Comparison of ENCODE assay signal across 13 mouse cellular contexts in the genomic region with DNA sequence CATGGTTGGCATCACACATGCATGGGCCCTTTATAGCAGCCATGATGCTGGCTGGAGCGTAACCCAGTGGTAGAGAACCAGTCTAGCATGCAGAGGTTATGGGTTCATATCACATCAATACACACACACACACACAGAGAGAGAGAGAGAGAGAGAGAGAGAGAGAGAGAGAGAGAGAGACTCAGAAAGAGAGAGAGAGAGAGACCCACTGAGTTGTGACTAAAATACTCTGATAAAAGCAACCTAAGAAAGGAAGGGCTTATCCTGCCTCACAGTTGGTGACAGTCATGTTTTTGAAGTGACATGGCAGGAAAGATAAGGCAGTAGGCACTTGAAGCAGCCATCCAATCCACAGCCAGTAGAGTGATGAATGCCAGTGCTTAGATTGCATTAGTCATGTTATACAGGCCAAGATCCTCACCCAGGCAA. TPM values are rescaled to one million over a fixed set of nuclear protein-coding genes. Genes with fewer than 3 reads are reported as not detected.
A peak's percentile ranks its signal among the peaks of the same experiment; 100 is the strongest.
DNase-seq lines count a peak whose midpoint lies in the region; ATAC-seq and TF ChIP-seq lines count a peak whose summit lies in the region.
"Had no signal": no experiment of that assay in that cellular context is flagged by ENCODE, and none has a peak within 500 bp of the region (broad histone marks: within the 10 kb centered on the region; RNA-seq: fewer than 3 reads in every experiment).

No protein-coding gene starts in this region.

- H3K27me3 ChIP-seq in heart, embryonic 13.5 days (replicated peaks), result peaks cover 58% of the 10 kb centered on the region
- H3K27me3 ChIP-seq in G1E (ENCODE audit: insufficient read depth, low read length), result peaks cover 44% of the 10 kb centered on the region
- peaks cover 8% of the 10 kb centered on the region for H3K27me3 ChIP-seq in erythroblast, embryonic 14.5 days (ENCODE audit: control insufficient read depth)

- no peaks in the 10 kb centered on the region for H3K9me3 ChIP-seq in heart, embryonic 13.5 days
- H3K9me3 ChIP-seq in G1E (replicated peaks), result no peaks in the 10 kb centered on the region
- H3K9me3 ChIP-seq in erythroblast, embryonic 14.5 days (ENCODE audit: control insufficient read depth, low read length), result no peaks in the 10 kb centered on the region
- H3K9me3 ChIP-seq: forebrain, embryonic 10.5 days; hindbrain, embryonic 10.5 days; limb, embryonic 10.5 days had no signal

- no peak overlapping the region for H3K9ac ChIP-seq in heart, embryonic 13.5 days

- ATAC-seq in heart, embryonic 13.5 days (ENCODE audit: extremely low read depth, insufficient number of reproducible peaks, low FRiP score, low TSS enrichment), result peak; percentile 76
- ATAC-seq in G1E (ENCODE audit: extremely low read depth, insufficient number of reproducible peaks, low FRiP score, poor library complexity, severe bottlenecking), result peak; percentile 79
- ATAC-seq in megakaryocyte, adult 5-6 weeks (ENCODE audit: poor library complexity, severe bottlenecking), result 0 out of 2 replicates have a peak, but pooled peaks have one; percentile 24

- H3K36me3 ChIP-seq in heart, embryonic 13.5 days, result no peaks in the 10 kb centered on the region
- peaks cover 21% of the 10 kb centered on the region for H3K36me3 ChIP-seq in G1E (replicated peaks)
- H3K36me3 ChIP-seq in erythroblast, embryonic 14.5 days (ENCODE audit: control insufficient read depth), result peaks cover 84% of the 10 kb centered on the region
- H3K36me3 ChIP-seq: hindbrain, embryonic 10.5 days; limb, embryonic 10.5 days had no signal

- no peak for DNase-seq in heart, postnatal 10 days
- DNase-seq in G1E (ENCODE audit: low spot score), result peak; percentile 68
- DNase-seq in left cerebral cortex, postnatal 4 days, result no peak
- no peak for DNase-seq in right cerebral cortex, postnatal 4 days
- DNase-seq in cerebellum, postnatal 14 days, result no peak
- DNase-seq: B cell, adult 2 months; thymus, adult 2 months had no signal

- no peak for TF ChIP-seq CTCF in G1E (IDR thresholded peaks at IDR 0.05; ENCODE audit: low read depth, low read length)

- H3K27ac ChIP-seq in heart, embryonic 13.5 days (replicated peaks), result peak overlapping the region; percentile 84
- H3K27ac ChIP-seq: hindbrain, embryonic 10.5 days; limb, embryonic 10.5 days had no signal

- peak overlapping the region; percentile 53 for H3K4me2 ChIP-seq in heart, embryonic 13.5 days

- peaks cover 31% of the 10 kb centered on the region for H3K4me1 ChIP-seq in heart, embryonic 13.5 days
- peaks cover 61% of the 10 kb centered on the region for H3K4me1 ChIP-seq in G1E (ENCODE audit: insufficient read depth, low read depth, low read length)
- peaks cover 91% of the 10 kb centered on the region for H3K4me1 ChIP-seq in erythroblast, embryonic 14.5 days (ENCODE audit: control insufficient read depth)

- intact Hi-C loops in heart, postnatal 10 days (cut with DNase I), result no loop called here
- intact Hi-C loops in left cerebral cortex, postnatal 4 days (cut with DNase I), result no loop called here

- H3K4me3 ChIP-seq in heart, embryonic 13.5 days, result peak overlapping the region; percentile 5; the same call in 1 of the 2 replicates
- H3K4me3 ChIP-seq in G1E (ENCODE audit: low read depth, low read length), result no peak overlapping the region
- H3K4me3 ChIP-seq in erythroblast, embryonic 14.5 days (replicated peaks), result peak overlapping the region; percentile 54
- H3K4me3 ChIP-seq: forebrain, embryonic 10.5 days; hindbrain, embryonic 10.5 days; limb, embryonic 10.5 days had no signal

- WGBS in heart, embryonic 13.5 days, result 71% methylated on average over 1 of the region's 1 CpGs

RNA-seq across cellular contexts. Expression of a gene that starts 7.3 kb away (rescaled TPM):
- polyA plus RNA-seq in heart, embryonic 13.5 days (2015; fragmentation: Nextera tagmentation; extraction: Ambion mirVana), result 2.1 and 3.0 TPM in 2 replicates
- total RNA-seq in heart, postnatal 10 days (2021), result 1 to 10 TPM in 1 of 2 experiments, under 1 TPM in 1; 0.97 to 1.2 TPM
- total RNA-seq in G1E (2014; fragmentation: Nextera tagmentation) (2.6 and 6.3 TPM in 2 replicates), G1E (2017) (1.9 and 3.3 TPM in 2 replicates)
- polyA plus RNA-seq in G1E (2012), result 0.24 and 0.33 TPM in 2 replicates
- polyA plus RNA-seq in erythroblast, embryonic 14.5 days (2012), result 0.37 and 0.68 TPM in 2 replicates
- 0.11 and 0.29 TPM in 2 replicates for total RNA-seq in megakaryocyte, adult 5-6 weeks (2015)
- 0.08 and 0.26 TPM in 2 replicates for total RNA-seq in megakaryocyte, adult 5-6 weeks (2017)
- total RNA-seq in left cerebral cortex, postnatal 4 days (2021), result 1 to 10 TPM in 1 of 2 experiments, under 1 TPM in 1; 0.94 to 1.0 TPM

RNA-seq across cellular contexts. Expression of a gene that starts 50.1 kb away (rescaled TPM):
- polyA plus RNA-seq in heart, embryonic 13.5 days (2015; fragmentation: Nextera tagmentation; extraction: Ambion mirVana), result 3.5 and 3.6 TPM in 2 replicates
- 1 to 10 TPM; 5.2 to 6.5 TPM for total RNA-seq in heart, postnatal 10 days (2021)
- total RNA-seq in G1E (2014; fragmentation: Nextera tagmentation) (20.3 and 22.8 TPM in 2 replicates), G1E (2017) (36.8 and 40.9 TPM in 2 replicates)
- polyA plus RNA-seq in G1E (2012), result 3.1 and 4.8 TPM in 2 replicates
- not detected in 2 replicates for polyA plus RNA-seq in erythroblast, embryonic 14.5 days (2012)
- total RNA-seq in megakaryocyte, adult 5-6 weeks (2015), result 27.9 and 35.5 TPM in 2 replicates
- total RNA-seq in megakaryocyte, adult 5-6 weeks (2017), result 74.4 TPM in 2 replicates
- 1 to 10 TPM; 2.4 to 3.7 TPM for total RNA-seq in left cerebral cortex, postnatal 4 days (2021)

Comparison
In these comparisons a context has a peak if more than half of its experiments do, and no peak if none do; other contexts are left out.
1. ATAC-seq: peak in every context shown above with its lines; median percentile 79 in G1E; 76 in heart, embryonic 13.5 days; 24 in megakaryocyte, adult 5-6 weeks.